Mouse (Mus musculus) lung, embryonic 14.5 days (tissue): Measurements from ENCODE around the gene Ptprg. TPM values are rescaled to one million over a fixed set of nuclear protein-coding genes. Genes with fewer than 3 reads are reported as not detected.

Experiments
- ATAC-seq: fragments of 200-750 bp; cut with Nextera tagmentation; 2 replicates; pipeline ENCODE4 v1.8.0; 2017; ENCODE audit warnings: mild to moderate bottlenecking, moderate TSS enrichment, moderate library complexity; ENCODE audit not compliant: insufficient read depth
- DNase-seq: peaks from one replicate; pipeline ENCODE4 v3.0.0-alpha.2; 2015
- H3K27ac ChIP-seq: fragments of 300-500 bp; sonication (generic); 2 replicates; pipeline ENCODE4 v1.5.1; 2014; ENCODE audit warnings: low read depth, mild to moderate bottlenecking, moderate library complexity
- H3K27me3 ChIP-seq: fragments of 300-500 bp; sonication (generic); 2 replicates; pipeline ENCODE4 v1.6.1; 2014; ENCODE audit warnings: low read length, control low read depth; ENCODE audit not compliant: insufficient read depth
- H3K36me3 ChIP-seq: fragments of 300-500 bp; sonication (generic); 2 replicates; pipeline ENCODE4 v1.6.1; 2014; ENCODE audit warnings: control low read depth; ENCODE audit not compliant: insufficient read depth
- H3K4me1 ChIP-seq: fragments of 300-500 bp; sonication (generic); 2 replicates; pipeline ENCODE4 v1.6.1; 2014; ENCODE audit warnings: antibody characterized with exemption, control low read depth; ENCODE audit not compliant: insufficient read depth
- H3K4me2 ChIP-seq: fragments of 300-500 bp; sonication (generic); 2 replicates; pipeline ENCODE4 v1.6.1; 2014; ENCODE audit warnings: mild to moderate bottlenecking
- H3K4me3 ChIP-seq: fragments of 300-500 bp; sonication (generic); 2 replicates; pipeline ENCODE4 v1.5.1; 2014; ENCODE audit warnings: low read depth, low read length
- H3K9ac ChIP-seq: fragments of 300-500 bp; sonication (generic); 2 replicates; pipeline ENCODE4 v1.6.1; 2014
- H3K9me3 ChIP-seq: fragments of 300-500 bp; sonication (generic); 2 replicates; pipeline ENCODE4 v1.6.1; 2016; ENCODE audit warnings: low read depth, low read length, control low read depth
- CTCF ChIP-seq: IDR thresholded peaks from 2 replicates; pipeline ENCODE4 v1.5.1; 2016; ENCODE audit warnings: antibody characterized with exemption, low read depth
- WGBS: fragments of 180-500 bp; shearing (Covaris S2); extraction: QIAGEN DNeasy Blood & Tissue Kit; methylation state at CpG from one replicate; pipeline ENCODE4 v1.1.7; 2014; 5-methylcytosine and 5-hydroxymethylcytosine counted together
- polyA plus RNA-seq: library from polyadenylated mRNA; unstranded; fragments of >200 nt; fragmentation: Nextera tagmentation; extraction: Ambion mirVana; gene quantifications from 2 replicates; pipeline ENCODE4 v1.2.1, GENCODE M21; 2014

Ptprg gene
- polyA plus RNA-seq, 1 experiment from 2014 or later = 43.2 TPM

DNA sequence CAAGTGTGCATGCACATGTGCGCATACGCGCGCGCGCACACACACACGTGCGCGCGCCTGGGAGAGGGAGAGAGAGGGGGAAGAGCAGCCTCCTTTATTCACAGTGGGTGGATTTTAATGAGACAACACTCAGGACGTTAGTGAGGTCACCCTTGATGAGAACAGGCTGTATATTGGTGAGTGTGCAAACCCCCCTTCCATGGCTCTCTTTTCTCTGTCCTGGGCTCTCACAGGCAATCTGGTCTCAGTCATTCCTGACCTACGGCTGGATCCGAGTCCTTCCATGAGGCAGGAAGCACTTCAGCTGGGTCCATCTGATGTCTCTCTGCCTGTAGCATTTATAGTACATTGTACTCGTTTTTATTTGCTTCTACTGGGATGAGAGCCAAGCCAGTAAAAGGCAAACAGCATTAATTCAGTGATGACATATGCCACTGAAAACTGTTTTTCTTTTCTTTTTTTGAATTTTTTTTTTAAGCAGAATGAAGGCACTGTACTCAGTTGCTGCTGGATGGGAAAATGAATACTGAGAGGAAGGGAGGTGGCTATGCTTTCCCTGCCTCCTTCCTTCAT lies 608.5 kb downstream of the Ptprg start:
- H3K4me3 ChIP-seq = no peak overlapping the region
- H3K4me2 ChIP-seq = no peak overlapping the region
- H3K9me3 ChIP-seq = no peaks in the 10 kb centered on the region
- TF ChIP-seq CTCF = no peak
- no peak overlapping the region for H3K27ac ChIP-seq
- H3K9ac ChIP-seq = no peak overlapping the region
- 0 out of 2 replicates have a peak, but pooled peaks cover 4% of the 10 kb centered on the region for H3K36me3 ChIP-seq
- 74% methylated on average over 14 of the region's 14 CpGs for WGBS
- ATAC-seq = peak; percentile 73; the same call in 1 of the 2 replicates
- DNase-seq = peak; percentile 77
- H3K4me1 ChIP-seq = no peaks in the 10 kb centered on the region
- H3K27me3 ChIP-seq = no peaks in the 10 kb centered on the region

DNA sequence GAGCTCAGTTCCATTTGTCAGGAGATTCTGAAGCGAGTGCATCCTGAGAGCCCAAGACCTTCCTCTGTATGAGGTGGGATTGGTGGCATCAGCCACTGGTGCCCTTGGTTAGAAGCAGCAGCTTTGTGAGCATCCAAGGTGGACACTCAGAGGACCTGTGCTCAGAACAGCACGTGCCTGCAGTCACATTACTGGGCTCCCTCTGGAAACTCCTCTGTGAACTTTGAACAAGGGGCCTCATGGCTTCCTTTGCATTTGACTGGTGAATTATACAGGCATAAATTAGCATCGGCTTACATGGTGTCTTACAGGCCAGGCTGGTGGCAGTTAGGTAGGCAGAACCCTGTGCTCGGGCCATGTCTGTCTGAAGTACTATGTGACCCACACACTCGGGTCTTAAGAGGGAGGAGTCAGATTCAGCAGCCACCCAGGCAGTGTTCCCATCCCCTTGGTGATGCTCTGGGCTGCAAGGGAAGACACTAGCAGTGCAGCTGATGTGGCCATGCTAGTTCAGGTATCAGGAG lies 609.1 kb downstream of the Ptprg start:
- H3K27ac ChIP-seq = no peak overlapping the region
- H3K36me3 ChIP-seq = 0 out of 2 replicates have a peak, but pooled peaks cover 4% of the 10 kb centered on the region
- H3K9me3 ChIP-seq = no peaks in the 10 kb centered on the region
- no peak overlapping the region for H3K9ac ChIP-seq
- peak; percentile 27; the same call in 1 of the 2 replicates for ATAC-seq
- H3K4me2 ChIP-seq = no peak overlapping the region
- no peaks in the 10 kb centered on the region for H3K27me3 ChIP-seq
- DNase-seq = no peak
- no peak overlapping the region for H3K4me3 ChIP-seq
- TF ChIP-seq CTCF = no peak
- 67% methylated on average over 5 of the region's 5 CpGs for WGBS
- no peaks in the 10 kb centered on the region for H3K4me1 ChIP-seq

DNA sequence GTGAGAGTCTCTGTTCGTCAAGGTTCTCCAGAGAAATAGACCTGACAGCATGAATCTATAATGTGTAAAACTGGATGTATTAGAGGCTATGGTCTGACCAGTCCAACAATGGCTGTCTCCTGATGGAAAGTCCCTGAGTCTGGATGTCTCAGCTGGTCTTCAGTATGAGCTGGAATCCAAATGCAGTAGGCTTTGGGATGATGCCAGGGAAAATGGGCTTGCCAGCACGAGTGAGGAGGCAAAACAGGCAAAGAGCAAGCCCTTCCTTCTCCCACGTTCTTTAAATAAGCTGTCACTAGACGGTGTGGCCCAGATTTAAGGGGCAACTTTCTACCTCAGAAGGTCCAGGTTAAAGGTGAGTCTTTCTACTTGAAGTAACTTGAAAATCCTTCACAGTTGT lies 609.9 kb downstream of the Ptprg start:
- ATAC-seq = no peak
- Histone ChIP-seq H3K27me3 (no peaks in the 10 kb centered on the region), H3K4me1 (no peaks in the 10 kb centered on the region), H3K4me2 (no peak overlapping the region), H3K9me3 (no peaks in the 10 kb centered on the region), H3K4me3 (no peak overlapping the region), H3K27ac (no peak overlapping the region), H3K36me3 (0 out of 2 replicates have a peak, but pooled peaks cover 7% of the 10 kb centered on the region), H3K9ac (no peak overlapping the region)
- no peak for TF ChIP-seq CTCF
- DNase-seq = peak; percentile 34
- WGBS = 70% methylated on average over 4 of the region's 4 CpGs

DNA sequence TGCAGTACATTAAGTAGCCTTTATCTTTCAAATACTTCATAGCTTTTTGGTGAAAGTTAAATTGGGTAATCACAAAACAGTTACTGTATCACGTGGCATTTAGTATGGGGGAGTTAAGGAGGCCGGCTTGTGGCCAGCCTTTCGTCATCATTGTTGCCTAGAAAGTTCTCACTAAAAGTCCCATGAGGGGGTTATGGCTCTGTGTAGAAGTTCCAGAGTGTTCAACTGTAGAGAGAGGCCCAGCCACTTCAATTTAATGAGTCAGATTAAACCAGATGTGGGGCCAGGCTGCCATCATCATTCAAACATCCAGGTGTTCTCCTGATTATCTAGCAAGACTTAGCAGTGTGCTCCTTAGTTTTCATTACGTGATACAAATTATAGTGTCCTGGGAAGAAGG lies 613.9 kb downstream of the Ptprg start:
- DNase-seq (no peak), ATAC-seq (no peak)
- WGBS = 77% methylated on average over 4 of the region's 4 CpGs
- Histone ChIP-seq H3K9me3 (no peaks in the 10 kb centered on the region), H3K36me3 (0 out of 2 replicates have a peak, but pooled peaks cover 7% of the 10 kb centered on the region), H3K9ac (no peak overlapping the region), H3K27me3 (no peaks in the 10 kb centered on the region), H3K4me1 (no peaks in the 10 kb centered on the region), H3K4me3 (no peak overlapping the region), H3K4me2 (no peak overlapping the region), H3K27ac (no peak overlapping the region)
- no peak for TF ChIP-seq CTCF

DNA sequence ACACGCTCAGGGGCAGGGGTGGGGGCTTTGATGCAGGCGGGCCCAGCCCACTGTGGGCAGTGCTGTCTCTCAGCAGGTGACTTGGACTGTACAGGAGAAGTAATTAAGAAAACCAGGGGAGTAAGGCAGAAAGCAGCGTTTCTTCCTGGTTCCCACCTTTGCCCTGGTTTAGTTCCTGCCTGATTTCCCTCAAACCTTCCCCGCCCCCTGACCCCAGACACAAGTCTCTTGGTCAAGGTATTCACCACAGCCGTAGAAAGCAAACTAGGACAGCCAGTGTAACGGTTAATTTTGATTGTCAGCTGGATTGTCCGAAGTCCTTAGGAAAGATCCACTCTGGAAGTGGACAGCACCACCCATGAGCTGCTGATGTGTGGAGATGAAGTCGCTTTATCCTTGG lies 614.3 kb downstream of the Ptprg start:
- no peak overlapping the region for H3K9ac ChIP-seq
- H3K4me1 ChIP-seq = no peaks in the 10 kb centered on the region
- no peak overlapping the region for H3K4me2 ChIP-seq
- DNase-seq = no peak
- no peaks in the 10 kb centered on the region for H3K27me3 ChIP-seq
- H3K36me3 ChIP-seq = 0 out of 2 replicates have a peak, but pooled peaks cover 7% of the 10 kb centered on the region
- ATAC-seq = no peak
- no peaks in the 10 kb centered on the region for H3K9me3 ChIP-seq
- no peak for TF ChIP-seq CTCF
- WGBS = 89% methylated on average over 8 of the region's 8 CpGs
- H3K27ac ChIP-seq = no peak overlapping the region
- no peak overlapping the region for H3K4me3 ChIP-seq

DNA sequence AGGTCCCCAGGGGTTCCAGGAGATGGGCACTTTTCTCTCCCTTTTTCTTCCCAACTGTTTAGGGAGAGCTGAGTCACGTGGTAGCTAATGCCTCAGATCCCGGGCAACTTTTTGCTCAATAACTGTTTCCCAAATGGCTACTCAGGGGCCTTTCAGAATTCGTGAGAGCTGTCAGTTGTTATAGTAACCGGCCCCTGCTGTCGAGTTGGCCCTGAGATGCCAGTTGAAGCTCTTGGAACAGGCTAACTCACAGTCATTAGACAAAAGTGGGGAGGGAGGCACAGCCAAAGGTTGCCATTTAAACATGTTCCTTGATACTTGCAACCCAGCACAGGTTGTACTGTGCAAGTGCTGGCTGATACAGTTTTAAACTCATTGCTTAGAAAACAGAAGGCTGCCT lies 624.1 kb downstream of the Ptprg start:
- H3K27ac ChIP-seq = no peak overlapping the region
- H3K9me3 ChIP-seq = no peaks in the 10 kb centered on the region
- DNase-seq (no peak), ATAC-seq (no peak)
- H3K4me3 ChIP-seq = no peak overlapping the region
- H3K27me3 ChIP-seq = no peaks in the 10 kb centered on the region
- no peak overlapping the region for H3K4me2 ChIP-seq
- no peak for TF ChIP-seq CTCF
- no peak overlapping the region for H3K9ac ChIP-seq
- WGBS = 42% methylated on average over 5 of the region's 5 CpGs
- no peaks in the 10 kb centered on the region for H3K36me3 ChIP-seq
- H3K4me1 ChIP-seq = no peaks in the 10 kb centered on the region

DNA sequence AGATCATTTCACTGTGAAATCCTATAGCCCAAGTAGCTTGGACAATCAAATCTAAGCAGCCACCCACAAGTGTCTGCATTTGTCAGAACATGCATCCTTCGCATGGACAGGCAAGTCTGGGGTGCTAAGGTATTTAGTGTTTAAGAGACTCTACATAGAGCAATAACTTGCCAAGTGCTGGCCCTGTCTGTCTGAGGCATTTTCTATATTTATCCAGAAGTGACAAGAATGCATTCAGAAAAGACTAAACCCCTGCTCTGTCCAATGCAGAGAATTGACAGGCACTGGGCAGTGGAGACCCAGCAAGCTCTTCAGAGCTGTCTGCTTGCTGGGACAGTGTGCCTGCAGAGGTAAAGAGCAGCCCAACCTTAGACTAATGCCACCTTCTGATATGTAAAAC lies 625.3 kb downstream of the Ptprg start:
- WGBS = 79% methylated on average over 1 of the region's 1 CpGs
- H3K27me3 ChIP-seq = no peaks in the 10 kb centered on the region
- DNase-seq = no peak

More for the DNA sequence above, 625.3 kb downstream of the Ptprg start:
- Histone ChIP-seq H3K27ac (no peak overlapping the region), H3K4me2 (no peak overlapping the region), H3K4me3 (no peak overlapping the region), H3K9ac (no peak overlapping the region), H3K36me3 (no peaks in the 10 kb centered on the region), H3K9me3 (no peaks in the 10 kb centered on the region), H3K4me1 (no peaks in the 10 kb centered on the region)
- no peak for ATAC-seq
- TF ChIP-seq CTCF = no peak
